Mouse (Mus musculus) v-Abl transformed pro-B cells (cell line): ENCODE data around the gene Notum.

Experiments used
- in situ Hi-C, 2 experiments: fragments of 400-800 bp; cut with MboI; formaldehyde crosslinking; loops; one replicate each; pipeline ENCODE4 v1.15.1; 2025; ENCODE audit not compliant: unreplicated experiment in 2 of 2

Gene Notum

DNA sequence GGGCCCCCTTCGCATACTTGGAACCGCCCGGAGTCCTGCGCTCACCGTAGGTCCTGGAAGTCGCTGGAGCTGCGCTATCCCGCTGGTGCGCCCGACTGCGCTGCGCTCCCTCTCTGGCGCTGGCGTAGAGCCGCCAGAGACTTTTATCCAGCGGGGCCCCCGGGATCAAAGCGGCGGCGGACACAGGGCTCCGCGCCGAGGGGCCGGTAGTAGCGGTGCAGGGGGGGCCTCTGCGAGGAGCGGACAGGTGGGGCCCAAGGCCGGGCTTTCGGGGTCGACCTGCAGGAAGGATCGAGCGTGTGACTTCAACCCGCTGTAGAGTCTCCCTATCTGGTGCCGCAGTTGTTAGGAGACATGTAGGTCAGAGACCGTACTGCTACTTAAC is at the start of gene Notum:
Notum (minus strand) TSS at position 100 of the 385 bp plus-strand sequence.
- in situ Hi-C loops = no loop called here

DNA sequence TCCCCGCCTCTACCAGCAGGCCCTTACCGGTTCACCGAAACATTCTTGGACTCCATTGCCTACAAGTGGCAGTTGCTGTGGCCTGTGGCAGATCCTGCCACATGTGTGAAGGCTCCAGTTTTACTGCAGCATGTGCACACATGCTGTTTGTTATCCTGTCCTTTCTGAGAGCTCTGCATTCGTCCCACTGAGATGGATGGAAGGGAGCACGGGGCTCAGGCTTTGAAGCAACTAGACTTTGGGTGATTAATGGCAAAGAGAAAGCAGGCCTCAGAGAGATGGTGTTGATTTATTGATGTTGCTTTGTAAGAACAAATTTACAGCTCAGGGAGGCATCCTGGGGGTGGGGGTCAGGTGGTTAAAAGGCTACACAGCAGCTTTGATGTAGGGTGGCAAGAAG is 49.7 kb upstream of the Notum start:
- in situ Hi-C loops = loop anchor here (5.0 to 10.0 kb wide), 6 partner anchors 38 to 223 kb away; partner anchors contain the start of gene Aspscr1 (in 1 of the 2)

DNA sequence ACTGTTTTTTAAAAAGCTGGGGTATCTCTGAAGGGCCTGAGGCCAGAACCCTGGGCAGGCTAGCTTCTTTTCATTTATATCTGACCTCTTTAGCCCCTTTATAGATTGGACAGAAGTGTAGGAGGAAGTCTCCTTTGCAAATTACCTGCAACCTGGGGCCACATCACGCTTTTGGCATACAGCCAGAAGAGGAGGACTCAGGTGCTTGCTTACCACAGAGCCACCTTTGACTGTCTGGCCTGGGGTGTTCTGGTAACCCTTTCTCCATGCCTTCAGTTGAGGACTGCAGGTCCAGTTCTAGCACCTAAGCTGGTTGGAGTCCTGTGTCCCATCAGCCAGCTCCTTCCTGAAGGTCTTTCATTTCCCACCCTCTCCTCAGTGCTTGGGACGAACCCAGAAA is 48.6 kb upstream of the Notum start:
- in situ Hi-C loops = no loop called here

DNA sequence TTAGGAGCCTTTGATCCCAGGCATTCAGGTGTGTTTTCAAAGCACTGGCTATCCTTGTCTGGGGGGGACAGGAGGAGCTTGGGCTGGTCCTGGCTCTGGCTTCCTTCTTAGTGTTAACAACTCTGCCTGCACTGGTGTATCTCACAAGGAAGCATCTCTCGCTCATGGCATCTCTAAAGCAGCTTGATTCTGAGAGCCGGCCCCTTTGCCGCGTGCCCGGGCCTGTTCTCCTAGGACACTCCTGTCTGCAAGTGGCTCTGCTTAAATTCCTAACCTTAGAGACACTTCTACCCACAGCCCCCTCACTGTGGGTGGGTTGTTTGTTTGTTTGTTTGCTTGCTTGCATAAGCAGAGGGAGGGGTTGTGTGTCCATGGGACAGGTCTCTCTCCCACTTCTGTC is 47.0 kb upstream of the Notum start:
- in situ Hi-C loops = no loop called here

DNA sequence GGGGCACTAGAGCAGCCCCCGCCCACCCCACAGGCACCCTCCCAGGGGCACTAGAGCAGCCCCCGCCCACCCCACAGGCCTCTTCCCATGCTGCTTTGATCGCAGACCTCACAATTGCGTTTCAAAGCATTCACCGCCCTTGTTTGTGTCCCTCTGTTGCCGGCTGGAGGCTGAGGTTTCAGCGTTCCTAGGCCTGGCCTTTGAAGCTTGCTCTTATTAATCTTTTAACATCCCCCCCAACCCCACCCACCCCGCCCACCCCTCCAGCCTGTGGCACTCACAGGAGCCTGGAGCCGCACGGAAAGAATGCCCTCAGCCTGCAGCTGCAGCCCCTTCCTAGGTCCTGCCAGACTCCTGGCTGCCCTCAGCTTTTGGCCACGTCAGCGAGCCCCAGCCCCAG is 46.2 kb upstream of the Notum start:
- in situ Hi-C loops = no loop called here

DNA sequence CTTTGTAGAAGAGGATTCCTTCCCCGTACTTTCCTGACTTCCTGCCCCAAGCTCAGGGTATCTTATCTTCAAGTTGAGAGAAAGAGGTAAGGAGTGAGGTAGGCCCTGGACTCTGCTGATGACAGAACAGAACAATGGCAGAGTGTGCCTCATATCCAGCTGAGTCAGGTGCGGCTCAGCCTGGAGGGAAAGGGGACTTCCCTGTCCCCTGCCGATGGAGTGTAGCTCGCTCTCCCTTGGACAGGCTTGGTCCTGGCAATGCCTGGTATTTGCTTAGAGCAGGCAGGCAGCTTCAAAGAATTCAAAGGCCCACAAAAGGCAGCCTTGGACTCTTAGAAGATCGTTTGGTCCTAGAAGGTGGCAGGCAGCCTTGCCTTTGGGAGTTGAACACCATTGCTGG is 45.1 kb upstream of the Notum start:
- in situ Hi-C loops = no loop called here

DNA sequence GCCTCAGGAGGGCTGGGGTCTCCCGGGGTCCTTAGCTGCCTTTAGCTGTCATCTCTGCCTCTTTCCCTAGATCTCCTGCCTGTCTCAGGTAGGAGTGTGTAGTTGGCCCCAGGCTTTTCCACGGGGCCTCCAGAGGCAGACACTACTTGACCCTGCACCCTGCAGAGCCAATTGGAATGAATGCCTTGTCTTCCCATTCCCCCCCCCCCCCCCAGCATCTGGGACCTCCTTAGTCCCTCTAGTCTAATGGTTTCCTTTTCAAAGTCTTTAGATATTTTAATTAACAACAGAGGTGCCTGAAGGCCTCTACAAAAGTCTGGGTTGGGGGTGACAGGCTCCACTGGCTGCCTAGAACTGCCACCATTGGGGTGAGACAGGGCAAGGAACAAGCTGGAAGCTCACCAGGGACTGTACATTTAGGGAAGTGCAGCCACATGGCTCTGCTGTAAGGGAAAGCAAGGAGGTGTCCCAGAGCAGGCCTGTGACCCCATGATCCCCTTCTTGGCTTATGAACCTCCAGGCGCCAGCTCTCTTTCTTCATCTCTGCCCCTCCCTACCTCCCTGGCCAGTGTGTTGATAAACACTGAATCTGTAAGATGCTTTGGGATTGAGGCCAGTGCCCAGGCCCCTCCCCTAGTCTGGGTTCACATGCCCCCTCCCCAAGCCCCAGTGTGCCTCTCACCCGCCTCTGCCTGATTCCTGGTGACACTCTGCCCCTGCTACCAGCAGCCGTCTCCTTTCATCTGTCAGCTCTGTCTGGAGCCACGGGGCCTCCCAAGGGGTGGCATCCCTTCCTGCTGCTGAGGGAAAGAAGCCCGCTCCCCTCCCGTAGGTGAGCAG is 43.7 kb upstream of the Notum start:
- in situ Hi-C loops = no loop called here

DNA sequence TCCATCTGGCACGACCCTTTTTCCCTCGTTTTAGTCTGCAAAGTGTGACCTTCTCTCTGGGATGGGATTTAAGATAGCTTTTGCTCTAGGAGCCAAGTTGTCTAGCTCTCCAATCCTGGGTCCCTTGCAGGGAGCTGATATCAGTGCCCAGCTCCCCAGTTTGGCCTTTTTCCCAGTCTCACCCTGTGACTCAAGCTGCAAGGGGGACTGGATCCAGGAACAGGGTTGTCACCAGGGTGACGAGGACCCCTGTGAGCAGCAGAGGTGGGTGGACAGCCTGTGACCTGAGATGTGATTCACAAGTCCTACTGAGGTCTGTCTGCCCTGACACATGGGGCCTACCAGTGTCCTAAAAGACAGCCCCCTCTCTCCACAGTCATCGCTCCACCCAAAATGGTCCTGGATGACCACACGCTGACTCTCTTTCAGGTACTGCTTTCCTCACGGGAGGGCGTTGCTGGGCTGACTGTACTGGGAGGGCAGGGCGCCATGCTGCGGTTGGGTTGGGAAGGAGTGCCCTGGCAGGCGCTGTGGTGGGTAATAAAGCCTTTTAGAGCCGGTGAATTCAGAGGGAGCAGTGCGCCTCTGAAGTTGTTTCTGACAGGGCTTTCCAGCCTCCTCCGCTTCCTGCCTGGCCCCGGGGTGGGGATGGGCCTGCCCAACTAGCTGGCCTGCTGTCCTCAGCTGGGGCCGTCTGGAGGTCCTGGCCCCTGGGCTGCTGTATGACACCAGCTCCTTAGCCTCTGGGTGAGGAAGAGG is 42.9 kb upstream of the Notum start:
- in situ Hi-C loops = no loop called here

DNA sequence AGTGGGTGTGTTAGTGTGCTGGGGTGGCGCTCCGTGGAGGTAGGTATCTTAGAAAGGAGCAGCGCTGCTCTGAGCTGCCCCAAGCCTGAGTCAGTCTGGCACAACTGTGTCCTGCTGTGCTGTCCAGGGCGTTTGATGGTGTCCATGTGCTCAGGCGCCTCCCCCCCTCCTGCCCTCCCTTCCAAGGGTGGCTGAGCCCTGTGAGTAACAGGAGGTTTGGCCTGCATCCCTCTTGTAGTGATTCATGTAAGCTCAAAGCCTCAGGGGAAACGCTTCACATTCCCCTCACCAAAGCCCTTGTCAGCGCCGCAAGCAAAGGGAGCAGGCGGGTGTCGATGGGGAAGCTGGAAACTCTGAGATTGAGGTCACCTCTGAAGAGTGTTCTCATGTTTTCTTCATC is 36.8 kb upstream of the Notum start:
- in situ Hi-C loops = no loop called here

DNA sequence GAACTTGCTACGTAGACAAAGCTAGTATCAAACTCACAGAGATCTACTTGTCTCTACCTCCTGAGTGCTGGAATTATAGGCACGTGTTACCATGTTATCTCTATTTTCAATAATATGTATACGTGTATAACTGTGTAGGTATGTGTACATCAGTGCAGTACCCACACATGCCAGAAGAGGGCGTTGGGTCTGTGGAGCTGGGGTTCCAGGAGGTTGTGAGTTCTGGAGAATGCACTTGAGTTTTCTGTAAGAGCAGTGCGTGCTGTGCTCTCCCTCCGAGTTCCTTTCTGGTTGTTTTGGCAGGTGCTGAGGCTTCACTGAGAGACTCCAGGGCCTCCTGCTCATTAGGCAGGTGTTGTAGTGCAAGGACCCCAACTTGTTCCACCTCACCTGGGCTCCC is 35.6 kb upstream of the Notum start:
- in situ Hi-C loops = no loop called here

DNA sequence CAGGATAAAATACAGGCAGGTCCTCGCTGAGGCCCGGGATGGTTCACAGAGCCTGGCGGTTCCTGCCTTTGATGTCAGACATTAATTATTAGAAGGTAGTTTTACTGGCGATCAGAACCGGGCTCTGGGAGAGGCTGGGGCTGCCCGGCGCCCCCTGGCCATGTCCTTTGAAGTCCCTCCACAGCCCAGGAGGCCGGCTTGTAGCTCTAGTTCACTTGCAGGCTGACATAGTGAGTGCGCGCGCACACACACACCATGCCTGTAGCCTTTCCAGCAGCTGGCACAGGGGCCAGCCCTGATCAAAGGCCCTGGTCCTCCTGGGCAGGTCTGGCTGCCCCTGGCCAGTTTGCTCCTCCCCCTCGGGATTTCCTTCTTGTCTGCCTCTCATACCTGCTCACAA is 34.7 kb upstream of the Notum start:
- in situ Hi-C loops = no loop called here

DNA sequence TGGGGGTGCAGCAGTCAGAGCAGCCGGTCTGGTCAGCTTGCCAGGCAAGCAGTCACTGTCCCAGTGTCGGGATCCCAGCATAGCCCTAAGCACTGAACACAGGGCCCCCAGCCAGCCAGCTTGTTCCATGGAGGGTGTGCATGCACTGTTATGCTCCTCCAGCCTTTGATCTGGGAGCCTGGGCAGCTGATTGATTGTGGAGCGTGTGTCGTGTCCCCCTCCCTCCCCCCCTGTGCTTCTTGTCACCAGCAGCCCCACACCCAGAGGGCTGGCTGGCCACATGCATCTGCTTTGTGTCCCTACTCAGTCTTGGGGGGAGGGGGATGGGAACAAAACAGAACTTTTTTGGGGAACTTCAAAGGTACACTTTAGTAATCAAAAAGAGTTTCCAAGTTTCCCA is 34.2 kb upstream of the Notum start:
- in situ Hi-C loops = no loop called here

DNA sequence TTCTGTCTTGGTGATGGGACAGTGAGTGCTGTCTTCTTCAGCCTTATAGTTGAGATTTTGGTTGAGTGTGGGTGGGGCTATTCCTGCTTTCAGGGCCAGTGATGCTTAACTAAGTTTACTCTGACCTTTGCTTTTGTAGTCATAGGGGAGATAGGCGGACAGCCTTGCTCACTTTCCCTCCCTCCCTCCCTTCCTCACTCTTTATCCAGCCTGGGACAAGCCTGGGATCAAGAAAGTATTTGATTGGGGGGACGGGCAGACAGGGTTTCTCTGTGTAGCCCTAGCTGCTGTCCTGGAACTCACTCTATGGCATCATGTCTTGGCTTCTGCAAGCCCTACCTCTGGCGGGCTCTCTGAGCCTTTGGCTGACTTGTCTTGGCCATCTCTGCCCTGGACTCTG is 32.5 kb upstream of the Notum start:
- in situ Hi-C loops = no loop called here

DNA sequence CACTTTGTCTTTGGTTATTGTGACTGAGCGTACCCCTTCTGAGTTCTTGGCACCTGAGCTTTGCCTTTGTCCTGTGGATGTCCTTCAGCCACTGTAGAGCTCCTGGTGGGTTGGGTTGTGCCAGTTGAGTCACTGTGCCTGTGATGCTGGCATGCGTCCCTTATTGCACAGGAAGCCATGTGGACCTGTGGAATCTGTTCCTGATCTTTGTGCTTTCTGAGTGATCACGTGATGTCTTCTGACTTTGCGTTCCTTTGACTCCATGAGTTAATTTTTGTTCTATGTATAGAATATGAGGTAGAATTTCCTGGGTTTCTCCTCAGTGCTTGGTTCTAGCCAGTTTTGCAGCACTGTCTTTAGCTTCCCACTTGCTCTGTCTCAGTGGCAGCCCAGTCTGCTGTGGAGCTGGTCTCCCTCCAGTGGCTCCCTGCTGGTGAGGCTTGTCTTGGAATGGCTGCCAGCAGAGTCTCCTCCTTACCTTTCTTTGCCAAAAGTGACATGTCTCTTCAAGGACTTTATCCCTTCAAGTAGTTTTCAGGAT is 31.6 kb upstream of the Notum start:
- in situ Hi-C loops = no loop called here

DNA sequence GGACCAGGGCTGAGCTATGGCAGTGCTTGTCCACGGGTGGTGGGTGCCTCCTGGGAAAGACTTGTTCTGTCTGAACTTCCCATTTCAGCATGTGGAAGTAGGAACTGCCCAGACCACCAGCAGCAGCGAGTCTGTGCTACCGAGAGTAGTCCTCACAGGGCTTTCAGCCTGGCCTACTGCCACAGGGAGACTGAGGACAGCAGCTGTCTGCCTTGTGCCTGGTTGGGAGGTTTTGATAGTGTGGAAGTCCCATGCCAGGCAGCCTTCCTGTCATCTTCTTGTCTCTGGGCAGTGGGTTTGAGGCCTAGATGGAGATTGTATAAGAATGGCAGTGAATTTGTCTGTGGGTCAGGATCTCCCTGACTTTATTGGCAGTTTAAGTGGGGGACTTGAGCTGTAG is 28.4 kb upstream of the Notum start:
- in situ Hi-C loops = no loop called here

DNA sequence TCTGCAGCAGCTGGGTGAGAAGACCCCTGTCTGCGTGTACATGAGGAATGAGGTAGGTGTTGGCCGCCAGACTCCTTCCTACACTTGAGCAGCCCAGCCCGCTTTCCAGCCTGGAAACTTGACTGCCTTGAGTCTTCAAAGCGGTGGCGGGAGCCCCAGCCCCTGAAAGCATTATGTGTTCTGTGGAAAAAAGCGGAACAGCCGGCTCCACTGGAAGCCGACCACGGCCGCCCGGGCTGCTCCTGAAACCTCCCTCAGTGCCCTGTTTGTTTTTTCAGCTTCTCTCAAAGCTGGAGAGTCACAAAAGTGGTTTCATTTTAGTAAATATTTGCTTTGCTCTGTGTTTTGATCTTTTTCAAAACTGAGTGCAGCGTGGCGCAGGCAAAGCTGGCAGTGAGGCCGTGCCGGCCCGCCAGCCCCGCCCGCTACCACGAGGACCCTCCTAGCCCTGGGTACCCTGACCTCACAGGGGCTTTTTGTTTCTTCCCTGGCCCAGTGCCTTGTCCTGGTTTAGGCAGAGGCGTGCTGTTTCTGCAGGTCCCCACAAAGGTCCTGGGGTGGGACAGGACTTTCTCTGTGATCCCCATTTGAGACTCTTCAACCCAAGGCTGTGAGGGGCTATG is 25.8 kb upstream of the Notum start:
- in situ Hi-C loops = no loop called here

DNA sequence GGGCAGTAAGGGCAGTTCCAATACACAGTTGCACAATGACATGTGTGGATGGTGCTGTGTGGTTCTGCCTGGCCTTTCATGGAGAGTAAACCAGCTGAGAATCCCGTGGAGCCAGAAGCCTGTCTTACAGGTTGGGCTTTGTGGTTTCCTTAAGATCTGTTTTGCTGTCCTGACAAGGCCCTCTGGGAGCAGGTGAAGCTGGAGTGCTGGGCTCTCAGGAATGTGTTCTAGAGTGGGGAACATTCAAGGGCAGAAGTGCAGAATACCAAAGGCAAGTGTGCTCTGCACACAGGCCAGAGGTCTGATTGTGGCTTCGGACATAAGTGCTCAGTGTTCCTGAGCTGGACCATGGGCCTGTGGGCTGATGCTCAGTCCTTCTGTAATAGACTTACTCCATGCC is 23.7 kb upstream of the Notum start:
- in situ Hi-C loops = loop anchor here in 1 of 2 experiments (5.0 kb wide), 1 partner anchor 62 kb away; no protein-coding TSS in a partner anchor

DNA sequence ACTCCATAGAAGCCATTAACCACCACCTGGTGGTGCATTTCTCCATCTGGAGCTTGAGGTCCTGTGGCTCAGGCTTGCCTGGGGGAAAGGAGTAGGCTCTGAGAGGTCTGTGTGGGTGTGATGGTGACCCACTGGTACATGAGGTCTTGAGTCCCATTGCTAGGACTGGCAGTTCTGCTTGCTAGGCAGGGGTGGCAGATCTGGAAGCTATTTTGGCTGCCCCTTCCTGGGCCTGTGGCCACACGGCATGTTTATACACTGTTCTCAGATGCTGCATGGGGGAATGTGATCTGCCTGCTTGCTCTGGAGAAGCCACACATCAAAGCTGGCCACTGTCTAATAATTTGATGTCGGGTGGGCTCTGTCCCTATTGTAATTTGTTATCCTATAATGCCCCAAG is 23.1 kb upstream of the Notum start:
- in situ Hi-C loops = loop anchor here in 1 of 2 experiments (5.0 kb wide), 1 partner anchor 62 kb away; no protein-coding TSS in a partner anchor

DNA sequence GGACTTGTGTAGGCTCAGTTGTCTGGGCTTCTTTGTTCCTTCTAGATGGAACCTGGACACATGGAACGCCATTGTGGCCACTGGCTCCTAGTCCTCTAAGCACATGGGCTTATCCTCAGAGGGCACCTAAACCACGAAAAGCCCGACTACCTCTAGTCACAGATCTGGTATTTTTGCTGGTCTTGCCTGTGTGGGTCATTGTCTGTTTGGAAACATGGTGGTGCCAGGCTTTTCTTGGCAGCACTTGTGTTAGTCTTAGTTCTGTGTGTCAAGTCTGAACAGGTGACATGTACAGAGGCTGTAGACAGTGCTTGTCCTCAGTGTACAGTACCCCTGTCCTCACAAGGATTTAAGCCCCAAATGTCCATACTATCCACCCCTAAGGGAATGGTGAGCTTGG is 22.6 kb upstream of the Notum start:
- in situ Hi-C loops = loop anchor here in 1 of 2 experiments (5.0 kb wide), 1 partner anchor 61 kb away; no protein-coding TSS in a partner anchor

DNA sequence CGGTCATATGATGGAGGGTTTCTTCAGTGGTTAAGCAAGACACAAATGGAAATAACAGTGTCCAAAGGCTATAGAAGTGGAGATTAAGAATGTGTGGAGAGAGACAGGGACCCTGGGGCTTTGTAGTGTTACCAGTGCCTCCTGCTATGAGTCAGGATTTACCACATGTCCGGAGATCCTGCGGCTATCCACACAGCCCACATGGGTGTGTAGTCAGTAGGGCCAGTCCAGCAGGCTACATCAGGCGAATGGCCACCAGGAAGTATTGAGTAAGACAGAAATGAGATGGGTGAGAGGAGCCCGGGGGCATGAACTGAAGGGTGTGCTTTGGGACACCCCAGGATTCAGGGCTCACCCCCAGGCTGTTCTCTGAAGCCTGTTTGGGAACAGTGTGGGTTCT is 21.7 kb upstream of the Notum start:
- in situ Hi-C loops = loop anchor here in 1 of 2 experiments (5.0 kb wide), 1 partner anchor 60 kb away; no protein-coding TSS in a partner anchor

DNA sequence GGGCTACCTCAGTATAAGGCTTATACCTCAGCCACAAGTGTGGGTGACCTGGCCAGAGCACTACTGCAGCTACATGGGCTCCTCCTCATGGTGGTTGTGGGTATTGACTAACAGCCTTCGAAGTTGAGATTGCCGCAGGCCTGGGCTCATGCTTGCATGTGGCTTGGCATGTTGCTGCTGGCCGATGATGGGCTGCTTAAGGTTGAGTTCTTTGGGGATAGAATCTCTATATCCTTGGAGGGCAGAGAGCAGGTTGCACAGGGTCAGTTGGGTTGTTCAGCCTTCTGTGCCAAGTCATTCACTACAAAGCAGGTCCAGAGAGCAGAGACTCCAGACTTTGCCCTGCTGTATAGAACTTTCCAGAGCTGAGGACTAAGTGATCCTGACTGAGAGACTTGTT is 18.9 kb upstream of the Notum start:
- in situ Hi-C loops = loop anchor here in 1 of 2 experiments (5.0 kb wide), 1 partner anchor 58 kb away; no protein-coding TSS in a partner anchor
